In genomic region chr6:99931588-99931987, GRCm38 (mm10) we compare ENCODE assay signal across 16 mouse cellular contexts.
DNase-seq lines count a peak whose midpoint lies in the region; ATAC-seq and TF ChIP-seq lines count a peak whose summit lies in the region.
"Had no signal": no experiment of that assay in that cellular context is flagged by ENCODE, and none has a peak within 500 bp of the region (broad histone marks: within the 10 kb centered on the region; RNA-seq: fewer than 3 reads in every experiment).

No protein-coding gene starts in this region.

- H3K4me3 ChIP-seq in MEL (ENCODE audit: control insufficient read depth in 1 of 2, insufficient read depth in 1 of 2, low read depth in 2 of 2, low read length in 2 of 2) = no peak overlapping the region
- H3K4me3 ChIP-seq: hindbrain, embryonic 12.5 days; left cerebral cortex, adult 2 months; liver, embryonic 13.5 days; midbrain, embryonic 12.5 days; neural tube, embryonic 15.5 days had no signal

- peak; percentile 17 to 46 for DNase-seq in heart, adult 9 months (ENCODE audit: low spot score in 2 of 2)
- no peak for DNase-seq in heart, postnatal 25 days (ENCODE audit: low spot score)
- DNase-seq in MEL (ENCODE audit: low read depth, low spot score) = peak; percentile 7
- peak; percentile 87 for DNase-seq in heart, postnatal 4 days
- no peak for DNase-seq in right cerebral cortex, postnatal 4 days
- DNase-seq in thymus, postnatal 25 days = no peak
- DNase-seq: cerebellum, postnatal 25 days; kidney, postnatal 10 days; liver, embryonic 13.5 days; right cerebral cortex, postnatal 25 days had no signal

- TF ChIP-seq EP300 in MEL (IDR thresholded peaks at IDR 0.05; ENCODE audit: low read depth in 1 of 2, low read length in 2 of 2) = no peak

- H3K9me3 ChIP-seq in MEL (replicated peaks; ENCODE audit: insufficient read depth, low read length) = no peaks in the 10 kb centered on the region
- H3K9me3 ChIP-seq: hindbrain, embryonic 12.5 days; liver, embryonic 13.5 days; midbrain, embryonic 12.5 days; neural tube, embryonic 15.5 days had no signal

- no peaks in the 10 kb centered on the region for H3K27me3 ChIP-seq in MEL (ENCODE audit: control insufficient read depth in 1 of 2, insufficient read depth in 2 of 2, low read length in 2 of 2)
- H3K27me3 ChIP-seq: liver, embryonic 13.5 days had no signal

- no peak overlapping the region for H3K27ac ChIP-seq in MEL (ENCODE audit: control insufficient read depth, low read depth, low read length)
- H3K27ac ChIP-seq: hindbrain, embryonic 12.5 days; left cerebral cortex, adult 2 months; liver, embryonic 13.5 days; midbrain, embryonic 12.5 days; neural tube, embryonic 15.5 days had no signal

- no peak for TF ChIP-seq POLR2A in MEL (IDR thresholded peaks at IDR 0.05; ENCODE audit: control insufficient read depth in 1 of 2, insufficient read depth in 1 of 2, low read depth in 1 of 2, low read length in 2 of 2, poor library complexity in 1 of 2)

- intact Hi-C loops in heart, postnatal 25 days (cut with DNase I) = no loop called here

- H3K36me3 ChIP-seq in MEL (ENCODE audit: control insufficient read depth in 1 of 2, insufficient read depth in 2 of 2, low read length in 2 of 2) = no peaks in the 10 kb centered on the region
- H3K36me3 ChIP-seq: hindbrain, embryonic 12.5 days; liver, embryonic 13.5 days; midbrain, embryonic 12.5 days; neural tube, embryonic 15.5 days had no signal

- peaks cover 0 to 12% of the 10 kb centered on the region in 2 experiments; a peak in 3 of 4 replicates for H3K4me1 ChIP-seq in MEL (ENCODE audit: control insufficient read depth in 1 of 2, insufficient read depth in 2 of 2, low read length in 2 of 2)
- H3K4me1 ChIP-seq: liver, embryonic 13.5 days had no signal

- H3K79me2 ChIP-seq in MEL (ENCODE audit: control insufficient read depth, insufficient read depth, low read length, poor library complexity) = no peaks in the 10 kb centered on the region

- H3K9ac ChIP-seq in MEL (ENCODE audit: control insufficient read depth, low read depth, low read length, poor library complexity, severe bottlenecking) = no peak overlapping the region
- H3K9ac ChIP-seq: hindbrain, embryonic 12.5 days; liver, embryonic 13.5 days; midbrain, embryonic 12.5 days; neural tube, embryonic 15.5 days had no signal

- peak; percentile 52 for ATAC-seq in megakaryocyte progenitor cell, adult 5-6 weeks (replicated peaks; ENCODE audit: poor library complexity)
- ATAC-seq in erythroblast, adult 5-6 weeks (replicated peaks; ENCODE audit: low FRiP score, poor library complexity, severe bottlenecking) = no peak

- TF ChIP-seq CTCF in MEL (IDR thresholded peaks at IDR 0.05 in 2 of 3, conservative IDR thresholded peaks at IDR 0.05 in 1 of 3; ENCODE audit: control insufficient read depth in 1 of 3, insufficient read depth in 1 of 3, low read depth in 2 of 3, low read length in 3 of 3, poor library complexity in 1 of 3, severe bottlenecking in 1 of 3) = no peak

- TF ChIP-seq RAD21 in MEL (IDR thresholded peaks at IDR 0.05; ENCODE audit: low read depth, low read length) = no peak

TF ChIP-seq in MEL, 35 proteins besides CTCF, POLR2A, EP300 and RAD21:
- no peak for TF ChIP-seq ELF1 (IDR thresholded peaks at IDR 0.05; ENCODE audit: low read depth, low read length)
- TF ChIP-seq NRF1 (IDR thresholded peaks at IDR 0.05; ENCODE audit: insufficient read depth, low read depth, low read length, poor library complexity, severe bottlenecking) = no peak
- TF ChIP-seq CHD1 (IDR thresholded peaks at IDR 0.05; ENCODE audit: low read depth, low read length) = no peak
- no peak for TF ChIP-seq MEF2A (IDR thresholded peaks at IDR 0.05; ENCODE audit: extremely low read depth, insufficient replicate concordance, low read depth, low read length, poor library complexity, severe bottlenecking)
- TF ChIP-seq ZNF384 (IDR thresholded peaks at IDR 0.05; ENCODE audit: low read depth, low read length) = no peak
- no peak for TF ChIP-seq JUND (IDR thresholded peaks at IDR 0.05; ENCODE audit: low read depth, low read length)
- TF ChIP-seq MAFK (IDR thresholded peaks at IDR 0.05; ENCODE audit: borderline replicate concordance, low read depth, low read length) = no peak
- no peak for TF ChIP-seq E2F4 (IDR thresholded peaks at IDR 0.05; ENCODE audit: borderline replicate concordance, low read depth, low read length)
- TF ChIP-seq CHD2 (IDR thresholded peaks at IDR 0.05; ENCODE audit: low read length) = no peak
- TF ChIP-seq GATA1 (IDR thresholded peaks at IDR 0.05; ENCODE audit: low read depth, low read length) = no peak
- TF ChIP-seq ZMIZ1 (IDR thresholded peaks at IDR 0.05; ENCODE audit: low read depth, low read length) = no peak
- TF ChIP-seq NELFE (IDR thresholded peaks at IDR 0.05; ENCODE audit: low read depth, low read length) = no peak
- TF ChIP-seq USF1 (IDR thresholded peaks at IDR 0.05; ENCODE audit: low read depth, low read length) = no peak
- TF ChIP-seq MYB (IDR thresholded peaks at IDR 0.05; ENCODE audit: low read depth, low read length) = no peak
- no peak for TF ChIP-seq KAT2A (conservative IDR thresholded peaks at IDR 0.05; ENCODE audit: low read depth, low read length)
- no peak for TF ChIP-seq MYC (IDR thresholded peaks at IDR 0.05; ENCODE audit: low read depth, low read length)
- no peak for TF ChIP-seq HCFC1 (IDR thresholded peaks at IDR 0.05; ENCODE audit: low read depth, low read length)
- TF ChIP-seq UBTF (IDR thresholded peaks at IDR 0.05; ENCODE audit: borderline replicate concordance, insufficient read depth, low read depth, low read length) = no peak

Comparison
In these comparisons a context has a peak if more than half of its experiments do, and no peak if none do; other contexts are left out.
1. DNase-seq: peak in heart, adult 9 months (2 of 2), MEL (single experiment) and heart, postnatal 4 days (single experiment); none in heart, postnatal 25 days (single experiment), right cerebral cortex, postnatal 4 days (single experiment) and thymus, postnatal 25 days (single experiment).